Mouse (Mus musculus): ENCODE data around the gene Man2b2. TPM values are rescaled to one million over a fixed set of nuclear protein-coding genes. Genes with fewer than 3 reads are reported as not detected.
A peak's percentile ranks its signal among the peaks of the same experiment; 100 is the strongest.

The Man2b2 gene
- total RNA-seq (2021): 10 to 100 TPM; 60.2 to 62.4 TPM
- long read RNA-seq, experiment 1, transcript Man2b2-201 (19 exons, 3,330 nt): major isoform, 24 of 37 reads
- long read RNA-seq, experiment 1, partial matches to known transcripts: 12 of 37 reads
- long read RNA-seq, experiment 1, other reads (novel, unspliced or antisense): 1 of 37 reads
- long read RNA-seq, experiment 2, transcript Man2b2-201 (19 exons, 3,330 nt): major isoform, 12 of 29 reads
- long read RNA-seq, experiment 2, partial matches to known transcripts: 15 of 29 reads
- long read RNA-seq, experiment 2, other reads (novel, unspliced or antisense): 2 of 29 reads

GRCm38 (mm10) chr5:36829913-36830879 is at the start of gene Man2b2:
Gene Man2b2, minus strand, starts transcription at chr5:36830653.
- peak; percentile 80 to 92 for DNase-seq (ENCODE audit: low spot score in 2 of 2)

GRCm38 (mm10) chr5:36878801-36879200 is 48.3 kb upstream of the Man2b2 start:
- DNase-seq (ENCODE audit: low spot score in 2 of 2): no peak

- DNase-seq (ENCODE audit: low spot score in 2 of 2): no peak
These were observed 47.2 kb upstream of the Man2b2 start for GRCm38 (mm10) chr5:36877641-36878040.

GRCm38 (mm10) chr5:36876777-36877396 is 46.4 kb upstream of the Man2b2 start:
- DNase-seq (ENCODE audit: low spot score in 2 of 2): no peak

- DNase-seq (ENCODE audit: low spot score in 2 of 2): no peak
These were observed 45.5 kb upstream of the Man2b2 start for GRCm38 (mm10) chr5:36875956-36876355.

GRCm38 (mm10) chr5:36870916-36871315 is 40.5 kb upstream of the Man2b2 start:
- no peak for DNase-seq (ENCODE audit: low spot score in 2 of 2)

- DNase-seq (ENCODE audit: low spot score in 2 of 2): no peak
These were observed 39.3 kb upstream of the Man2b2 start for GRCm38 (mm10) chr5:36869578-36870236.

GRCm38 (mm10) chr5:36869186-36869577 is 38.7 kb upstream of the Man2b2 start:
- no peak for DNase-seq (ENCODE audit: low spot score in 2 of 2)

- no peak for DNase-seq (ENCODE audit: low spot score in 2 of 2)
These were observed 38.0 kb upstream of the Man2b2 start, which contains the start of gene Ppp2r2c for GRCm38 (mm10) chr5:36868266-36869090. Gene Ppp2r2c, plus strand, starts transcription at chr5:36868513.

- DNase-seq (ENCODE audit: low spot score in 2 of 2): no peak
These were observed 37.1 kb upstream of the Man2b2 start for GRCm38 (mm10) chr5:36867561-36867960.

GRCm38 (mm10) chr5:36866701-36867250 is 36.3 kb upstream of the Man2b2 start:
- no peak for DNase-seq (ENCODE audit: low spot score in 2 of 2)

- DNase-seq (ENCODE audit: low spot score in 2 of 2): no peak
These were observed 30.6 kb upstream of the Man2b2 start for GRCm38 (mm10) chr5:36861084-36861483.

- no peak for DNase-seq (ENCODE audit: low spot score in 2 of 2)
These were observed 27.1 kb upstream of the Man2b2 start for GRCm38 (mm10) chr5:36857546-36857945.

GRCm38 (mm10) chr5:36856529-36856928 is 26.1 kb upstream of the Man2b2 start:
- no peak for DNase-seq (ENCODE audit: low spot score in 2 of 2)

GRCm38 (mm10) chr5:36855180-36855579 is 24.7 kb upstream of the Man2b2 start:
- no peak for DNase-seq (ENCODE audit: low spot score in 2 of 2)

- no peak for DNase-seq (ENCODE audit: low spot score in 2 of 2)
These were observed 21.1 kb upstream of the Man2b2 start for GRCm38 (mm10) chr5:36851572-36851971.

GRCm38 (mm10) chr5:36844490-36844889 is 14.0 kb upstream of the Man2b2 start:
- no peak for DNase-seq (ENCODE audit: low spot score in 2 of 2)

- no peak for DNase-seq (ENCODE audit: low spot score in 2 of 2)
These were observed 11.2 kb upstream of the Man2b2 start for GRCm38 (mm10) chr5:36841701-36842100.

GRCm38 (mm10) chr5:36840092-36840491 is 9.6 kb upstream of the Man2b2 start:
- DNase-seq (ENCODE audit: low spot score in 2 of 2): no peak

GRCm38 (mm10) chr5:36839602-36840001 is 9.1 kb upstream of the Man2b2 start:
- no peak for DNase-seq (ENCODE audit: low spot score in 2 of 2)
